Mouse (Mus musculus): ENCODE results near the gene Sbk3. TPM values are rescaled to one million over a fixed set of nuclear protein-coding genes. Genes with fewer than 3 reads are reported as not detected.

Sbk3 gene
- polyA plus RNA-seq, 1 experiment: 0.34 TPM

- Histone ChIP-seq H3K36me3 (ENCODE audit: control insufficient read depth, insufficient read depth) (no peaks in the 10 kb centered on the region), H3K27me3 (ENCODE audit: control insufficient read depth, insufficient read depth, insufficient read length) (no peaks in the 10 kb centered on the region), H3ac (ENCODE audit: control insufficient read depth, insufficient read length) (no peak overlapping the region), H3K4me3 (no peak overlapping the region), H3K4me2 (ENCODE audit: low read depth) (no peak overlapping the region), H3K79me2 (ENCODE audit: control insufficient read depth, insufficient read depth) (peaks cover 19% of the 10 kb centered on the region)
- no peak for TF ChIP-seq REST (IDR thresholded peaks at IDR 0.05; ENCODE audit: insufficient read depth, insufficient read length)
- no peak for TF ChIP-seq USF1 (IDR thresholded peaks at IDR 0.05; ENCODE audit: low read depth)
- TF ChIP-seq MYOG (IDR thresholded peaks at IDR 0.05; ENCODE audit: control insufficient read depth in 1 of 3, insufficient read depth in 1 of 3, insufficient read length in 2 of 3, low read depth in 2 of 3): no peak
- TF ChIP-seq POLR2A (IDR thresholded peaks at IDR 0.05; ENCODE audit: insufficient read length, low read depth): no peak
- no peak for TF ChIP-seq POLR2AphosphoS2 (IDR thresholded peaks at IDR 0.05; ENCODE audit: insufficient read length, low read depth)
- TF ChIP-seq CEBPB (IDR thresholded peaks at IDR 0.05; ENCODE audit: insufficient read depth, poor library complexity, severe bottlenecking): no peak
- no peak for TF ChIP-seq TCF12 (IDR thresholded peaks at IDR 0.05; ENCODE audit: insufficient read depth, poor library complexity, severe bottlenecking)
- TF ChIP-seq TCF3 (IDR thresholded peaks at IDR 0.05; ENCODE audit: insufficient read length, low read depth): no peak
- no peak for TF ChIP-seq MYOD1 (IDR thresholded peaks at IDR 0.05; ENCODE audit: control insufficient read depth in 1 of 3, insufficient read length in 2 of 3, low read depth in 2 of 3)
- TF ChIP-seq E2F4 (IDR thresholded peaks at IDR 0.05; ENCODE audit: insufficient read depth): no peak
- no peak for TF ChIP-seq MAX (IDR thresholded peaks at IDR 0.05; ENCODE audit: low read depth)
- TF ChIP-seq SRF (IDR thresholded peaks at IDR 0.05; ENCODE audit: control insufficient read depth, insufficient read length, low read depth): no peak
These were observed 53.5 kb downstream of the Sbk3 start for GRCm38 (mm10) chr7:4917494-4917893.

DNA sequence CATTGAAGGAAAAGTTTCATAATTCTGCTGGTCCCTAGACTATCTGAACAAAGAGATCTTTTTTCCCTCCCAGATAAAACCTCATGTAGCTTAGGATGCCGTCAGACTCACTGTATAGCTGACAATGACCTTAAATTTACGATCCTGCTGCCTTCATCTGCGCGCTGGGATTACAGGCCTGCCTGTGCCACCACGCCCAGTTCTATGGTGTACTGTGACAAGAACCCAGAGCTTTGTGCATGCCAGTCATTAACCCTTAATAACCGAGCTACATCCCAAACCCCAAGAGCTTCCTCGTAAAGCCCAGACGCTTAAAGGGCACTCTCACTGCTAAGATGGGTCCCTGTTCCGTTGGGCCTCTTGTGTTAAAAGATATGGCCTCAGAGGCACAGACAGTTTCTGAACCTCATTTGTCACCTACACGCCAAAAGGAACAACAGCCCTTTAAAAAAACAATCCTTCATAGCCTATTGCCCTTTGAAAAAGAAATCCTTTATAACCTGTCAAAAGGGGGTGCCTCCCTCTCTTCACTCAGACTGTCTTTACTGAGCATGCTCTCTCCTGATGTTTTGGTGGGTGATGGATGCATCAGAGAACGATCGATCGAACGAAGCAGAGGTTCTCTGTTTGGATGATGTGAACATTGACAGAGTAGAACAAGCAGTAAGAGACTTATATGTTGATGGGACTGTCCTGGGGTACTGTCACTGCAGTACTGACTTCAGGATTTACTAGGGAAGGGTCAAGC lies 55.1 kb downstream of the Sbk3 start:
- Histone ChIP-seq H3K4me2 (ENCODE audit: low read depth) (peak overlapping the region; percentile 75), H3K36me3 (ENCODE audit: control insufficient read depth, insufficient read depth) (no peaks in the 10 kb centered on the region), H3ac (ENCODE audit: control insufficient read depth, insufficient read length) (peak overlapping the region; percentile 78), H3K4me3 (peak overlapping the region; percentile 82), H3K79me2 (ENCODE audit: control insufficient read depth, insufficient read depth) (peaks cover 19% of the 10 kb centered on the region), H3K27me3 (ENCODE audit: control insufficient read depth, insufficient read depth, insufficient read length) (no peaks in the 10 kb centered on the region)
- TF ChIP-seq USF1 (IDR thresholded peaks at IDR 0.05; ENCODE audit: low read depth): no peak
- TF ChIP-seq SRF (IDR thresholded peaks at IDR 0.05; ENCODE audit: control insufficient read depth, insufficient read length, low read depth): no peak
- no peak for TF ChIP-seq POLR2AphosphoS2 (IDR thresholded peaks at IDR 0.05; ENCODE audit: insufficient read length, low read depth)
- no peak for TF ChIP-seq MAX (IDR thresholded peaks at IDR 0.05; ENCODE audit: low read depth)
- TF ChIP-seq CEBPB (IDR thresholded peaks at IDR 0.05; ENCODE audit: insufficient read depth, poor library complexity, severe bottlenecking): no peak
- no peak for TF ChIP-seq TCF3 (IDR thresholded peaks at IDR 0.05; ENCODE audit: insufficient read length, low read depth)
- TF ChIP-seq POLR2A (IDR thresholded peaks at IDR 0.05; ENCODE audit: insufficient read length, low read depth): no peak
- no peak for TF ChIP-seq MYOD1 (IDR thresholded peaks at IDR 0.05; ENCODE audit: control insufficient read depth in 1 of 3, insufficient read length in 2 of 3, low read depth in 2 of 3)
- no peak for TF ChIP-seq E2F4 (IDR thresholded peaks at IDR 0.05; ENCODE audit: insufficient read depth)
- no peak for TF ChIP-seq MYOG (IDR thresholded peaks at IDR 0.05; ENCODE audit: control insufficient read depth in 1 of 3, insufficient read depth in 1 of 3, insufficient read length in 2 of 3, low read depth in 2 of 3)
- no peak for TF ChIP-seq TCF12 (IDR thresholded peaks at IDR 0.05; ENCODE audit: insufficient read depth, poor library complexity, severe bottlenecking)
- no peak for TF ChIP-seq REST (IDR thresholded peaks at IDR 0.05; ENCODE audit: insufficient read depth, insufficient read length)

Other genes starting within 250 kb of the Sbk3 start
- 0.04 TPM for gene Tmem150b, start 245.9 kb downstream of the Sbk3 start, polyA plus RNA-seq (2012; fragmentation: generic; extraction: Trizol)
- gene Kmt5c, start 231.1 kb downstream of the Sbk3 start, polyA plus RNA-seq (2012; fragmentation: generic; extraction: Trizol): 19.2 TPM
- gene Cox6b2, start 218.1 kb downstream of the Sbk3 start, polyA plus RNA-seq (2012; fragmentation: generic; extraction: Trizol): 0.19 TPM
- not detected for gene Fam71e2, start 199.9 kb downstream of the Sbk3 start, polyA plus RNA-seq (2012; fragmentation: generic; extraction: Trizol)
- 0.56 TPM for gene Il11, start 188.3 kb downstream of the Sbk3 start, polyA plus RNA-seq (2012; fragmentation: generic; extraction: Trizol)
- not detected for gene Tmem190, start 188.2 kb downstream of the Sbk3 start, polyA plus RNA-seq (2012; fragmentation: generic; extraction: Trizol)
- gene Tmem238, start 181.5 kb downstream of the Sbk3 start, polyA plus RNA-seq (2012; fragmentation: generic; extraction: Trizol): 7.1 TPM
- gene Rpl28, start 178.3 kb downstream of the Sbk3 start, polyA plus RNA-seq (2012; fragmentation: generic; extraction: Trizol): 3,329 TPM
- 261 TPM for gene Ube2s, start 158.6 kb downstream of the Sbk3 start, polyA plus RNA-seq (2012; fragmentation: generic; extraction: Trizol)
- gene Shisa7, start 126.5 kb downstream of the Sbk3 start, polyA plus RNA-seq (2012; fragmentation: generic; extraction: Trizol): not detected
- 0.65 TPM for gene Isoc2b, start 100.9 kb downstream of the Sbk3 start, polyA plus RNA-seq (2012; fragmentation: generic; extraction: Trizol)
- 3.3 TPM for gene Isoc2a, start 94.0 kb downstream of the Sbk3 start, polyA plus RNA-seq (2012; fragmentation: generic; extraction: Trizol)
- not detected for gene Gm36210, start 64.7 kb downstream of the Sbk3 start, polyA plus RNA-seq (2012; fragmentation: generic; extraction: Trizol)
- gene Zfp628, start 56.0 kb downstream of the Sbk3 start, polyA plus RNA-seq (2012; fragmentation: generic; extraction: Trizol): 8.0 TPM
- gene Nat14, start 49.1 kb downstream of the Sbk3 start, polyA plus RNA-seq (2012; fragmentation: generic; extraction: Trizol): 3.1 TPM
- 13.6 TPM for gene Ssc5d, start 45.4 kb downstream of the Sbk3 start, polyA plus RNA-seq (2012; fragmentation: generic; extraction: Trizol)
- gene Sbk2, start 6.8 kb downstream of the Sbk3 start, polyA plus RNA-seq (2012; fragmentation: generic; extraction: Trizol): 7.1 TPM
- 16.3 TPM for gene Zfp579, start 25.0 kb upstream of the Sbk3 start, polyA plus RNA-seq (2012; fragmentation: generic; extraction: Trizol)
- gene Zfp524, start 43.2 kb upstream of the Sbk3 start, polyA plus RNA-seq (2012; fragmentation: generic; extraction: Trizol): 15.7 TPM
- 22.8 TPM for gene Fiz1, start 43.5 kb upstream of the Sbk3 start, polyA plus RNA-seq (2012; fragmentation: generic; extraction: Trizol)
- gene Gm44973, start 44.3 kb upstream of the Sbk3 start, polyA plus RNA-seq (2012; fragmentation: generic; extraction: Trizol): not detected
- gene Zfp865, start 49.2 kb upstream of the Sbk3 start, polyA plus RNA-seq (2012; fragmentation: generic; extraction: Trizol): 18.1 TPM
- 0.19 TPM for gene Ccdc106, start 49.4 kb upstream of the Sbk3 start, polyA plus RNA-seq (2012; fragmentation: generic; extraction: Trizol)
- not detected for gene 4632433K11Rik, start 63.0 kb upstream of the Sbk3 start, polyA plus RNA-seq (2012; fragmentation: generic; extraction: Trizol)
- gene Zfp784, start 67.3 kb upstream of the Sbk3 start, polyA plus RNA-seq (2012; fragmentation: generic; extraction: Trizol): 1.5 TPM
- 13.1 TPM for gene Zfp580, start 80.4 kb upstream of the Sbk3 start, polyA plus RNA-seq (2012; fragmentation: generic; extraction: Trizol)
- 159 TPM for gene U2af2, start 91.0 kb upstream of the Sbk3 start, polyA plus RNA-seq (2012; fragmentation: generic; extraction: Trizol)
- 118 TPM for gene Epn1, start 109.1 kb upstream of the Sbk3 start, polyA plus RNA-seq (2012; fragmentation: generic; extraction: Trizol)
- not detected for gene Rfpl4, start 145.8 kb upstream of the Sbk3 start, polyA plus RNA-seq (2012; fragmentation: generic; extraction: Trizol)
- 0.10 TPM for gene Rasl2-9, start 154.8 kb upstream of the Sbk3 start, polyA plus RNA-seq (2012; fragmentation: generic; extraction: Trizol)
- gene Vmn1r55, start 178.5 kb upstream of the Sbk3 start, polyA plus RNA-seq (2012; fragmentation: generic; extraction: Trizol): not detected
- gene Vmn1r56, start 225.6 kb upstream of the Sbk3 start, polyA plus RNA-seq (2012; fragmentation: generic; extraction: Trizol): not detected
- gene Vmn1r57, start 247.3 kb upstream of the Sbk3 start, polyA plus RNA-seq (2012; fragmentation: generic; extraction: Trizol): not detected